Mouse (Mus musculus) C2C12 (cell line): ENCODE data around the gene H2-Q7.
"Not testable (repeated sequence)": the region's sequence is repeated elsewhere in the genome, so short reads cannot be mapped to it uniquely, and the experiment has no call there.

ENCODE experiments used
- CEBPB ChIP-seq: IDR thresholded peaks from one replicate; pipeline ENCODE4 v1.6.1; 2011; ENCODE audit warnings: low read depth, mild to moderate bottlenecking, control low read depth, moderate library complexity
- CTCF ChIP-seq: IDR thresholded peaks from one replicate; pipeline ENCODE4 v1.5.1; 2011; ENCODE audit not compliant: control insufficient read depth, insufficient read depth, insufficient read length
- FOSL1 ChIP-seq: IDR thresholded peaks from one replicate; pipeline ENCODE4 v1.8.0; 2011; ENCODE audit warnings: mild to moderate bottlenecking, low read length; ENCODE audit not compliant: poor library complexity, insufficient read depth, severe bottlenecking
- MAX ChIP-seq: IDR thresholded peaks from one replicate; pipeline ENCODE4 v1.6.1; 2011; ENCODE audit warnings: mild to moderate bottlenecking, control low read depth

- TF ChIP-seq CTCF, FOSL1, MAX, CEBPB: not testable (repeated sequence)
Observed at GRCm38 (mm10) chr17:35396956-35397355, 42.0 kb upstream of the H2-Q7 start.
